Mouse (Mus musculus) brain, embryonic 14.5 days (tissue): ENCODE measurements around the gene Pde11a.

Experiments
- CTCF ChIP-seq: fragments of 200-500 bp; IDR thresholded peaks from 2 replicates; pipeline ENCODE4 v1.5.1; 2012; ENCODE audit warnings: inconsistent platforms, mild to moderate bottlenecking, moderate library complexity, borderline replicate concordance; ENCODE audit not compliant: insufficient read depth, insufficient read length; ENCODE audit errors: extremely low read depth
- POLR2A ChIP-seq: fragments of 200-500 bp; IDR thresholded peaks from 2 replicates; pipeline ENCODE4 v1.6.1; 2012; ENCODE audit warnings: mild to moderate bottlenecking, inconsistent platforms, borderline replicate concordance; ENCODE audit not compliant: poor library complexity, insufficient read depth, insufficient read length, severe bottlenecking; ENCODE audit errors: extremely low read depth

- TF ChIP-seq CTCF (no peak), POLR2A (no peak)
These were observed 90.3 kb downstream of the Pde11a start for GRCm38 (mm10) chr2:76248242-76248641.
